Mouse (Mus musculus) heart, embryonic 14.5 days (tissue): ENCODE measurements around the gene Nup214. TPM values are rescaled to one million over a fixed set of nuclear protein-coding genes. Genes with fewer than 3 reads are reported as not detected.

Source experiments
- ATAC-seq: fragments of 200-750 bp; cut with Nextera tagmentation; 2 replicates; pipeline ENCODE4 v1.8.0; 2017; ENCODE audit warnings: low read depth, moderate TSS enrichment; ENCODE audit not compliant: insufficient number of reproducible peaks, insufficient read depth, low FRiP score
- H3K27ac ChIP-seq, 2 experiments: fragments of 200-500 bp in 1 of 2; fragments of 300-500 bp in 1 of 2; sonication (generic) in 1 of 2; replicated peaks in 1 of 2; 2 replicates each; pipeline ENCODE4 v1.5.1; 2012 to 2014; ENCODE audit warnings: low read depth in 2 of 2, low read length in 2 of 2, control low read depth in 1 of 2, mild to moderate bottlenecking in 1 of 2, mixed read lengths in 1 of 2; ENCODE audit not compliant: control insufficient read depth in 1 of 2, insufficient read depth in 1 of 2
- H3K27me3 ChIP-seq: fragments of 300-500 bp; sonication (generic); 2 replicates; pipeline ENCODE4 v1.6.1; 2014; ENCODE audit warnings: mild to moderate bottlenecking, low read length, control low read depth; ENCODE audit not compliant: control insufficient read depth, insufficient read depth
- H3K36me3 ChIP-seq: fragments of 300-500 bp; sonication (generic); 2 replicates; pipeline ENCODE4 v1.6.1; 2014; ENCODE audit warnings: mild to moderate bottlenecking, control low read depth, low read length, mixed read lengths; ENCODE audit not compliant: control insufficient read depth, insufficient read depth
- H3K4me1 ChIP-seq, 2 experiments: fragments of 200-500 bp in 1 of 2; fragments of 300-500 bp in 1 of 2; sonication (generic) in 1 of 2; 2 replicates each; pipeline ENCODE4 v1.6.1; 2012 to 2014; ENCODE audit warnings: low read length in 2 of 2, control low read depth in 1 of 2, mixed read lengths in 1 of 2; ENCODE audit not compliant: control insufficient read depth in 2 of 2, insufficient read depth in 2 of 2
- H3K4me2 ChIP-seq: fragments of 300-500 bp; sonication (generic); 2 replicates; pipeline ENCODE4 v1.6.1; 2014; ENCODE audit warnings: mild to moderate bottlenecking, low read length
- H3K4me3 ChIP-seq, 2 experiments: fragments of 200-500 bp in 1 of 2; fragments of 300-500 bp in 1 of 2; sonication (generic) in 1 of 2; 2 replicates each; pipeline ENCODE4 v1.5.1; 2012 to 2014; ENCODE audit warnings: low read length in 2 of 2, mild to moderate bottlenecking in 2 of 2, control low read depth in 1 of 2, low read depth in 1 of 2, moderate library complexity in 1 of 2; ENCODE audit not compliant: control insufficient read depth in 1 of 2, insufficient read depth in 1 of 2
- H3K9ac ChIP-seq: fragments of 300-500 bp; sonication (generic); 2 replicates; pipeline ENCODE4 v1.6.1; 2014; ENCODE audit warnings: mild to moderate bottlenecking, low read length
- H3K9me3 ChIP-seq: fragments of 300-500 bp; sonication (generic); 2 replicates; pipeline ENCODE4 v1.6.1; 2016; ENCODE audit warnings: low read length, control low read depth; ENCODE audit not compliant: control insufficient read depth
- WGBS: fragments of 180-500 bp; shearing (Covaris S2); extraction: QIAGEN DNeasy Blood & Tissue Kit; methylation state at CpG from one replicate; pipeline ENCODE4 v1.1.7; 2014; 5-methylcytosine and 5-hydroxymethylcytosine counted together
- polyA plus RNA-seq: library from polyadenylated mRNA; unstranded; fragments of >200 nt; fragmentation: Nextera tagmentation; extraction: Ambion mirVana; gene quantifications from 2 replicates; pipeline ENCODE4 v1.2.1, GENCODE M21; 2014

The Nup214 gene
- polyA plus RNA-seq, 1 experiment from 2014 or later, result 46.2 TPM

DNA sequence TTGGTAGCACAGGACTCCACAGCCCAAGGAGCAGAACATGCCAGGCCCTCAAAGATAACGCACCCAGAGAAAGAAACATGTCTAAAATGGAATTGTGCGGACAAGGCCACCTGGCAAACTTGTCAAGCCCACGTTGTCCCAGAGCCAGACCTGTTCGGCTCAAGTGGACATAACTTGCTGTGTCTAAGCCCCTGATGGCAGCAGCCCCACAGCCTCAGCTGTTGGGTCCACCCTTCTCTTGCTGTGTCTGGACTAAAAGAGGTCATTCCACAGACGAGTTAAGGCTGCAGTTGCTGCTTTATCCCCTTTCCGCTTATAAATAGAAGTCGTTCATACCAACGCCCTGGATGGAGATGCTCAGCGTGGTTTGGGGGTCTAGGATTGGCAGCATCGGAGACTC, 82.3 kb downstream of the Nup214 start:
- ATAC-seq, result no peak
- Histone ChIP-seq H3K9me3 (no peaks in the 10 kb centered on the region), H3K27me3 (no peaks in the 10 kb centered on the region), H3K27ac (peak overlapping the region; percentile 90 to 92), H3K36me3 (peaks cover 16% of the 10 kb centered on the region), H3K4me1 (peaks cover 43 to 70% of the 10 kb centered on the region in 2 experiments), H3K4me2 (no peak overlapping the region), H3K9ac (no peak overlapping the region), H3K4me3 (no peak overlapping the region)
- WGBS, result 36% methylated on average over 10 of the region's 10 CpGs

DNA sequence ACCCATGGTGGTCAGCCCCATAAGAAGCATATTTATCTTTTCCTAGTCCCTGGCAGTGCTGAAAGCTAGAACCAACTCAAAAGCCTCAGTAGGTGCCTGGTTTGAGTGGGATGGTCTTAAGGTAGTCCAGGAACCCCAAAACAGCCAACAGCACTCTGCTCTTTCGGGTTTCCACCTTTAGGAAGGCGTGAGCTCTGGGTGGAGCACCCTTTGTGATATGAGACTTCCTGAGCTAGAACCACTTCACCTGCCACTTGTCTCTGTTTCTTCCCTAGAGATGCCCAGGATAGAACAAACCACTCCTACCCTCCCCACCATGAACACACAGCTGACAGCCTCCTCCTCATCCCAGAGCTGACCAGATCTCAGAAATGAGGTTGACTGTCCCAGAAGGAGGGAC, 83.1 kb downstream of the Nup214 start:
- H3K4me2 ChIP-seq, result no peak overlapping the region
- no peaks in the 10 kb centered on the region for H3K27me3 ChIP-seq
- H3K36me3 ChIP-seq, result peaks cover 7% of the 10 kb centered on the region
- peaks cover 47 to 69% of the 10 kb centered on the region in 2 experiments for H3K4me1 ChIP-seq
- H3K4me3 ChIP-seq, result no peak overlapping the region
- H3K9ac ChIP-seq, result peak overlapping the region; percentile 28
- 48% methylated on average over 2 of the region's 2 CpGs for WGBS
- no peaks in the 10 kb centered on the region for H3K9me3 ChIP-seq
- ATAC-seq, result no peak
- H3K27ac ChIP-seq, result peak overlapping the region; percentile 90 to 92

DNA sequence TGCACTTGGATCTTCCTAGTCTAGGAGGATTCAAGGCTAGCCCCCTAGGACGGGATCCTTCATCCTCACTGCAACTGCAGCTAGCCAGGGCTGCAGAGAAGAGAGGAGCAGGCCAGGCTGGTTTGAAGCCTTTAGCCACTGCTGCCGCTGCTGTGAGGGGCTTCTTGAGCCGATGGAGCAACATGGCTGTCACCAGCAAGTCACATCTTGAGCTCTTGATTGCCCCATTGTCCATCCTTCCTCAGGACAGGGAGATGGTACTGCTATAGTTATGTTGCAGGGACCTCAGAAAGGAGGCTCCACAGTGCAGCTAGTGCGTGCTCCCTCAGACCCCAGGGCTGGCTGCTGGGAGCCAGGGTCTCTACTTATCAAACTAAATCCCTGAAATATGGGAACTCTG, 83.6 kb downstream of the Nup214 start:
- H3K27me3 ChIP-seq, result no peaks in the 10 kb centered on the region
- no peaks in the 10 kb centered on the region for H3K9me3 ChIP-seq
- H3K4me1 ChIP-seq, result peaks cover 52 to 70% of the 10 kb centered on the region in 2 experiments
- H3K4me3 ChIP-seq, result no peak overlapping the region
- 0 out of 2 replicates have a peak, but pooled peaks cover 4% of the 10 kb centered on the region for H3K36me3 ChIP-seq
- WGBS, result 75% methylated on average over 4 of the region's 4 CpGs
- ATAC-seq, result no peak
- H3K4me2 ChIP-seq, result no peak overlapping the region
- H3K27ac ChIP-seq, result peak overlapping the region; percentile 90 to 92; a peak in 2 of 4 replicates
- H3K9ac ChIP-seq, result peak overlapping the region; percentile 28

DNA sequence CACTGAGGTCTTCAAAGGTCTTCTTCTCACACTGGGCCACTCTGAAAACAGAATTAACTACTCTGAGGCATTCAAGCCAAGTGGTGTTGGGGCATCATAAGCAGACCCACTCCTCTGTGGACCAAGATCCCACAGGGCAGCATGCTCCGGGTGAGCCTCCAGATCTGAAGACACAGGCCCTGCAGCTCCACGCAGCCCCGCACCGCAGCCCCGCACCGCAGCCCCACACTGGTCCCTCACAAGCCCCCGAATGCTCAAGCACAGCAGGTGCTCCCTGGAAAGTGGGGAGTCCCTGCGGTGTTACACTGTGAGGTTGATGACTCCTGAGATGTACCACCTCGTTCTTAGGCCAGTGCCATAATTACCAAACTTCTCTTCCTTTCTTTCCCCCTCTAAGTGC, 84.0 kb downstream of the Nup214 start:
- H3K4me2 ChIP-seq, result no peak overlapping the region
- peaks cover 56 to 75% of the 10 kb centered on the region in 2 experiments for H3K4me1 ChIP-seq
- WGBS, result 78% methylated on average over 9 of the region's 9 CpGs
- peak overlapping the region in 1 of 2 experiments; percentile 90; a peak in 2 of 4 replicates for H3K27ac ChIP-seq
- H3K27me3 ChIP-seq, result no peaks in the 10 kb centered on the region
- 0 out of 2 replicates have a peak, but pooled peaks cover 4% of the 10 kb centered on the region for H3K36me3 ChIP-seq
- no peak for ATAC-seq
- no peaks in the 10 kb centered on the region for H3K9me3 ChIP-seq
- no peak overlapping the region; the same call in 1 of the 2 replicates for H3K9ac ChIP-seq
- H3K4me3 ChIP-seq, result no peak overlapping the region

DNA sequence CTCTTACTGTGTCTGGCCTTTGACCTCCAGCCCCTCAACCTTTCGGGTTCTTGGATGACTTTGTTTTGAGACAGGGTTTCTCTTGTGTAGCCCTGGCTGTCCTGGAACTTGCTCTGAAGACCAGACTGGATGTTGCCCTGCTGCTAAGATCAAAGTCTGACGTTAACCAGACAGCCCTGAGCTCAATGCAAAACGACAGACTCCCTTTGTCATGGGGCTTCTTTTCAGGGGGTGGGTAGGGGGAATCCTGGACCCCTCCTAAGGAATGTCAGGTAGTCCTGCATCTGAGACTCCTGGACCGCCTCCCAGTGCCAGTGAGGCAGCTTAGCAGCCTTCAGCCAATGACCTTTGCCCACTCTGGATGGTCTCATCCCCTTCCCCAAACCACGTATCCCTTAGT, 84.5 kb downstream of the Nup214 start:
- no peak overlapping the region; the same call in 1 of the 2 replicates for H3K9ac ChIP-seq
- no peaks in the 10 kb centered on the region for H3K27me3 ChIP-seq
- H3K4me2 ChIP-seq, result no peak overlapping the region
- H3K9me3 ChIP-seq, result no peaks in the 10 kb centered on the region
- H3K4me3 ChIP-seq, result no peak overlapping the region
- 46% methylated on average over 5 of the region's 5 CpGs for WGBS
- no peak for ATAC-seq
- H3K4me1 ChIP-seq, result peaks cover 60 to 80% of the 10 kb centered on the region in 2 experiments
- no peaks in the 10 kb centered on the region for H3K36me3 ChIP-seq
- H3K27ac ChIP-seq, result peak overlapping the region in 1 of 2 experiments; percentile 55; a peak in 2 of 4 replicates

DNA sequence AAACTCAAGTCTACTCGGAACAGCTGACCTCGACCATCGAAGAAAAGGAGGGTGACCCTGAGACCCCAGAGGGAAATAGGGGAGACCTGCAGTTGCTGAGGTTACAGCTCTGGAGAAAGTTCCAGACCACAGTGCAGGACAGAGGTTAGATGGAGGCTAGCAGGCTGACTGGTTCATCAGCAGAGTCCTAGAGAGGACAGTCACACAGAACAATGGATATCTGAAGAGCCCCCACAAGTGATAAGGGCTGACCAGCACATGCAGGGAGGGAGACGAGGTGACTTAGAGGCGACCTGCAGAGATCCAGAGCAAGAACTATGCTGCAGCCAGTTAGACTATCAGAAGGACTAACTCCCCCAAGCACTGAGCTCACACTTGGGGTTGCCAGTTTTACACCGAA, 85.4 kb downstream of the Nup214 start:
- peaks cover 66 to 85% of the 10 kb centered on the region in 2 experiments for H3K4me1 ChIP-seq
- H3K9ac ChIP-seq, result peak overlapping the region; percentile 44; the same call in 1 of the 2 replicates
- no peak for ATAC-seq
- H3K27ac ChIP-seq, result peak overlapping the region in 1 of 2 experiments; percentile 55; a peak in 1 of 4 replicates
- H3K4me3 ChIP-seq, result no peak overlapping the region
- no peaks in the 10 kb centered on the region for H3K9me3 ChIP-seq
- no peaks in the 10 kb centered on the region for H3K36me3 ChIP-seq
- no peak overlapping the region for H3K4me2 ChIP-seq
- H3K27me3 ChIP-seq, result no peaks in the 10 kb centered on the region
- WGBS, result 39% methylated on average over 6 of the region's 6 CpGs

DNA sequence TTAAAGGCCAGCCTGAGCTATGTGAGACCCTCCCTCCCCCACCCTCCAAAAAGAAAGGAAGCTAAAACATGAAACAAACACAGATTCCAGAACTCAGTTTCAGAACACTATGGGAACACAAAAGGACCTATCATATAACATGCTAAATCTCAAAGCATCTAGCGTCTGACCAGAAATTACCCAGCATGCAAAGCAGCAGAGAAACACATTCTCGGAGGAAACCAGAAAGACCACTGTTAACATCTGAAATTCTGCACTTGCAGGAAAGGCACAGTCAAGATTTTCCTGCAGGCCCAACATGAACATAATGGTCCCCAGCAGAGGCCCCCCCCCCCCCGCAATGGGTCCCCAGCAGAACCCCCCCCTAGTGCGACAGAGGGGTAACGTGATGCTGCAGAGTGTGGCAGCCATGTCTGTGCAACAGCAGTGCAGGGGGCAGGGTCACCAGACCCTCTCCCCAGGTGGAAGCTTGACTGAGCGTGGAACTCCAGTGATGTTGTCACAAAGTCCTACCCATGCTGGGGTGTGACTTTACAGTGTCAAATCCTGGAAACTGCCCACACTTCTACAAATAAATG, 86.1 kb downstream of the Nup214 start:
- no peak overlapping the region for H3K4me3 ChIP-seq
- H3K27ac ChIP-seq, result peak overlapping the region in 1 of 2 experiments; percentile 55; a peak in 1 of 4 replicates
- H3K36me3 ChIP-seq, result no peaks in the 10 kb centered on the region
- H3K4me1 ChIP-seq, result peaks cover 64 to 85% of the 10 kb centered on the region in 2 experiments
- no peaks in the 10 kb centered on the region for H3K9me3 ChIP-seq
- H3K27me3 ChIP-seq, result no peaks in the 10 kb centered on the region
- 74% methylated on average over 6 of the region's 6 CpGs for WGBS
- H3K4me2 ChIP-seq, result no peak overlapping the region
- ATAC-seq, result no peak
- peak overlapping the region; percentile 44; the same call in 1 of the 2 replicates for H3K9ac ChIP-seq
